Mouse (Mus musculus) spleen, postnatal 36 days (tissue): ENCODE results near the gene Nek11.
A peak's percentile ranks its signal among the peaks of the same experiment; 100 is the strongest.

ENCODE experiments used
- DNase-seq, 2 experiments: peaks; one replicate each; pipeline ENCODE4 v3.0.0; 2022; ENCODE audit warnings: low spot score in 2 of 2, mixed read lengths in 1 of 2

Gene Nek11

GRCm38 (mm10) chr9:105395218-105395627, at the start of gene Nek11, which contains the start of gene Aste1:
Gene Nek11, minus strand, starts transcription at chr9:105395524.
Gene Aste1, plus strand, starts transcription at chr9:105395392.
- peak; percentile 90 to 91 for DNase-seq

- DNase-seq, result no peak
Observed at GRCm38 (mm10) chr9:105408549-105408948, 13.2 kb upstream of the Nek11 start.

GRCm38 (mm10) chr9:105394720-105395119, 604 bp downstream of the Nek11 start:
- DNase-seq, result no peak

GRCm38 (mm10) chr9:105390616-105391015, 4.7 kb downstream of the Nek11 start:
- DNase-seq, result no peak

GRCm38 (mm10) chr9:105389289-105389688, 6.0 kb downstream of the Nek11 start:
- peak; percentile 22 to 48 for DNase-seq

- DNase-seq, result no peak
Observed at GRCm38 (mm10) chr9:105387403-105387802, 7.9 kb downstream of the Nek11 start.

- DNase-seq, result no peak
Observed at GRCm38 (mm10) chr9:105379533-105380145, 15.7 kb downstream of the Nek11 start.

- DNase-seq, result no peak
Observed at GRCm38 (mm10) chr9:105377622-105378021, 17.7 kb downstream of the Nek11 start.

DNA sequence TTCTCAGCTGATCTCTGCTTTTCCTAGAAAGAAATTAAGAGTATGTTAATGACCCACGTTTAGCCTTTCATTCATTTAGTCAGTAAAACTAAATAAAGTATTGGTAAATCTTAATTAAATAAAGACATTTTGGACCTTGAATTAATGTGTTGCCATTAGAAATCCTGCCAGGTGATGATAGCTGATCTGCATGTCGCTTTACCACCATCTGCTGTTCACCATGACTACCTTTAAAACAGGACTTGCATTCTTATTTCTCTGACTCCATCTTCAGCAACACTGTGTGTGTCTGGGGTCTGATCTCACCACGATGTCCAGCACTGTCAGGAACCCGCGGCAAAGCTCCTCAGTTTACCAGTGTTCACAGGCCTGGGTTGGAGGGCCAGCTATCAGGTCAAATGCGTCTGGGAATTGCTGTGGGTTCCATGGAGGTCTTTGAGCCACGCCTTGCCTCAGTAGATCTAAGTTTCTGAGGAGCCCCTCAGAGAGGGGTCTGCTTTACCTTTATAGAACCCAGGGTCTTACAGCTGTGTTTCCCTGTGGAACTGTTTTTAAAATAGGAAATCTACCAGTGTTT, 18.3 kb downstream of the Nek11 start:
- DNase-seq, result no peak

GRCm38 (mm10) chr9:105376411-105376810, 18.9 kb downstream of the Nek11 start:
- no peak for DNase-seq

DNA sequence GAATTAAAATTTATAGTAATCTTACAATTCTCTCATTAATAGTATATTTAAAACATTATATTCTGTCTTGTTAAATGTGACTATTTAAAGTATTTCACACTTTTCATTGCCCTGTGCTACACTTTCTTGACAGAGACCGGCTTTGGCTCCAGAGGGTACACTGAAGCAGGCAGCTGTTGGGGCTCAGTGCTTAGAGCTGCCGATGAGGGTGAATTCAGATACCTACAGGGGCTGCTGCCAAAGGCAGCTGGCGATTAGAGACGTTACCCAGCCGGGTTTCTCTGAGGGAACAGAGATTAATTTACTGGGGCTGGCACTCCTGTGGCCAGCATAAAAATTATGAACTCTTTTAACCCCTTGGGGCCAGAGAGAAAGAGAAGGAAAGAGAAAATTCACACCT, 21.0 kb downstream of the Nek11 start:
- no peak for DNase-seq

GRCm38 (mm10) chr9:105368605-105369004, 26.7 kb downstream of the Nek11 start:
- DNase-seq, result peak in 1 of 2 experiments; percentile 4

GRCm38 (mm10) chr9:105366199-105366598, 29.1 kb downstream of the Nek11 start:
- no peak for DNase-seq

DNA sequence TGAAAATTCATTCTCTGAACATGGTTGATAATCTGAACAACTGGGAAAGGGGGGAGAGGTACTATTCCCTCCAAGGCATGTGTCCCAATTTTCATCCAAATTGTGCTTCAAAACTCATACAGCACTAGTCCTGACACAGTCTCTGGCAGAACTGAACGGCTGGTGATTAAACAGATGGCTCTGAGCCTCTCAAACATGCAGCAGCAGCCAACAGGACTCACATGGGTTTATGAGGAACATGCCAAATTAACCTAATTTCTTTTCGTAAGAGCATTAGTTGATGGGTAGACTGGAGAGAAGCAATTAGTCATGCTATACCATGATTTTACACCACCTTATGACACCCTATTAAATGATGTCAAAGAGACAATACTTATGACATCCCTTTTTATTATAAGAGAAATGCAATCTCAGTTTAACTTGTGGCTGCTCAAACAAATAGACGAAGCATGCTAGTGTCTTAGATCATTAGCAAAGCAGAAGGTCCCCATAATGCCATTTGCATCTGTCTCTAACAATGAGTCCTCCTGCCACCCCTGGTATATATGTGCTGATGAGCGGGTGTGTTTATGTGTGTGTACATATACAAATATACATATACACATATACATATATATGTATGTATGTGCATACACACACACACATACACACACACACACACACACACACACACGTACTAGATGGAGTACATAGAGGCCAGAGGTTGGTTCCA, 31.6 kb downstream of the Nek11 start:
- no peak for DNase-seq

GRCm38 (mm10) chr9:105362181-105362580, 33.1 kb downstream of the Nek11 start:
- DNase-seq, result no peak

GRCm38 (mm10) chr9:105349034-105349433, 46.3 kb downstream of the Nek11 start:
- DNase-seq, result no peak

DNA sequence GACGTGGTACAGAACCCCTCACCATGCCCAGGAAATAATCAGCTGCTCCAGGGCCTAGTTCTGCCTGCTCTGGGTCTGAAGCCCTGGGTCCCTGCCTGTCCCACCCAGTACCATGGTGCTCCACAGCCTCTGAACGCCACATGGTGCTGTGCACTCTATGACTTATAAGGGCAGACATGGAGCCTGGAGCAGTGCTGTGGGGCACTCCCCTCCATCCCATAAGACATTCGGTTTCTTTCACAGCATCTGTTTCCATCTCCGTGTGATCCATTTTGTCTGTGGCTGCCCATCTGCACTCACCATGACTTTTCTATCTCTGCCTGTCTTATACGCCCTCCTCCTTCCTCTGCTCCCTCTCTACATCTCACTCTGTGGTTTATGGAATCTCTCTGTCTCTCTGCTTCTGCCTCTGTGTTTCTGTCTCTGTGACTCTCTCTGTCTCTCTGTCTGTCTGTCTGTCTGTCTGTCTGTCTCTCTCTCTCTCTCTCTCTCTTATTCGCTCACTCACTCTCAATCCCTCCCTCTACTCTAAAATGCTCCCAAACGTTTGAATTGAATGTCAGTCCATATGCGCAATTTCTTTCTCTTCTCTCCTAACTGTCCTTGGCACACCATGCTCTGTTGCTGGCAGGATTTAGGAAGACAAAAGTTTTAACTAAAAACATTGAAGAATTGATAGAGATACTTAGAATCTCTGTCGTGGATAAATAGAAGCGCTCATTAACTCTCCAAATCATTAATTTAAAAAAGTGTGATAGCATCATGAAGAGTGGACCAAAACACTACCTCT, 46.9 kb downstream of the Nek11 start:
- no peak for DNase-seq

- no peak for DNase-seq
Observed at GRCm38 (mm10) chr9:105342994-105343656, 52.2 kb downstream of the Nek11 start.

- no peak for DNase-seq
Observed at GRCm38 (mm10) chr9:105342565-105342964, 52.8 kb downstream of the Nek11 start.

- DNase-seq, result no peak
Observed at GRCm38 (mm10) chr9:105332436-105333016, 62.8 kb downstream of the Nek11 start.

DNA sequence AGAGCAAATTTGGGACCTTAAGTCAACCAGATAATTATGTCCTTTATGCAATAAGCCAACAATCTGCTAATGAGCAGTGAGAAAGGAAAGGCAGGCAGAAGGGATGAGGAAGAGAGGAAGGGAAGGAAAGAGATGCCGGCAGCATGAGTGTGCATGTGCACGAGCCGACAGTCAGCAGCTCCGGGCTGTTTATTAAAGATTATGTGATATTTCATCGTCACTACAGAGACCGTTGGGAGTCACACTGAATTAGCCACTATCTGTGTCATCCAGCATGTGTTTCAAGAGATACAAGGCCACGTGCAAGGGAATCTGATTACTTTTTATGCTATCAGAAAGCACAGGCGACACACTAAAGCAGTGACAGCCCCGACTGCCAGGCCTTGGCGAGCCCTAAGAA, 73.5 kb downstream of the Nek11 start:
- DNase-seq, result no peak
